Mouse (Mus musculus): ENCODE data around the gene Tmem258. TPM values are rescaled to one million over a fixed set of nuclear protein-coding genes. Genes with fewer than 3 reads are reported as not detected.

Tmem258 gene
- polyA plus RNA-seq, 1 experiment from 2014 or later, result 470 TPM

- H3K4me3 ChIP-seq (replicated peaks), result peak overlapping the region; percentile 82
- no peaks in the 10 kb centered on the region for H3K9me3 ChIP-seq
- peak overlapping the region; percentile 78 for H3K27ac ChIP-seq
- no peaks in the 10 kb centered on the region for H3K27me3 ChIP-seq (replicated peaks)
- peak overlapping the region; percentile 80 for H3K9ac ChIP-seq
- 2% methylated on average over 5 of the region's 5 CpGs for WGBS
- peak; percentile 43 for ATAC-seq
- H3K36me3 ChIP-seq, result peaks cover 29% of the 10 kb centered on the region
- H3K4me2 ChIP-seq (replicated peaks), result peak overlapping the region; percentile 80
- peaks cover 16% of the 10 kb centered on the region for H3K4me1 ChIP-seq (replicated peaks)
These were observed 795 bp downstream of the Tmem258 start for GRCm38 (mm10) chr19:10204616-10205001.

- H3K9me3 ChIP-seq, result no peaks in the 10 kb centered on the region
- no peak for ATAC-seq
- H3K4me2 ChIP-seq (replicated peaks), result peak overlapping the region; percentile 80
- peaks cover 28% of the 10 kb centered on the region for H3K36me3 ChIP-seq
- no peak overlapping the region for H3K9ac ChIP-seq
- peak overlapping the region; percentile 82; the same call in 1 of the 2 replicates for H3K4me3 ChIP-seq (replicated peaks)
- WGBS, result 64% methylated on average over 6 of the region's 6 CpGs
- peaks cover 16% of the 10 kb centered on the region for H3K4me1 ChIP-seq (replicated peaks)
- H3K27ac ChIP-seq, result no peak overlapping the region; the same call in 1 of the 2 replicates
- H3K27me3 ChIP-seq (replicated peaks), result no peaks in the 10 kb centered on the region
These were observed 1.2 kb downstream of the Tmem258 start for GRCm38 (mm10) chr19:10205051-10205450.

- no peak overlapping the region for H3K4me2 ChIP-seq (replicated peaks)
- no peak for ATAC-seq
- no peak overlapping the region for H3K27ac ChIP-seq
- H3K4me3 ChIP-seq (replicated peaks), result no peak overlapping the region
- H3K36me3 ChIP-seq, result peaks cover 35% of the 10 kb centered on the region
- H3K9ac ChIP-seq, result no peak overlapping the region
- H3K9me3 ChIP-seq, result no peaks in the 10 kb centered on the region
- 75% methylated on average over 3 of the region's 3 CpGs for WGBS
- H3K4me1 ChIP-seq (replicated peaks), result peaks cover 8% of the 10 kb centered on the region
- no peaks in the 10 kb centered on the region for H3K27me3 ChIP-seq (replicated peaks)
These were observed 5.0 kb downstream of the Tmem258 start for GRCm38 (mm10) chr19:10208851-10209250.

GRCm38 (mm10) chr19:10210885-10211284 is 7.1 kb downstream of the Tmem258 start:
- Histone ChIP-seq H3K4me3 (replicated peaks) (no peak overlapping the region), H3K9me3 (no peaks in the 10 kb centered on the region), H3K27me3 (replicated peaks) (no peaks in the 10 kb centered on the region), H3K4me2 (replicated peaks) (no peak overlapping the region), H3K9ac (no peak overlapping the region), H3K4me1 (replicated peaks) (no peaks in the 10 kb centered on the region), H3K36me3 (peaks cover 38% of the 10 kb centered on the region), H3K27ac (no peak overlapping the region)
- WGBS, result 79% methylated on average over 4 of the region's 4 CpGs
- no peak for ATAC-seq

GRCm38 (mm10) chr19:10213796-10214471 is 10.1 kb downstream of the Tmem258 start:
- Histone ChIP-seq H3K9me3 (no peaks in the 10 kb centered on the region), H3K4me3 (replicated peaks) (no peak overlapping the region), H3K4me2 (replicated peaks) (no peak overlapping the region), H3K9ac (no peak overlapping the region), H3K27ac (no peak overlapping the region), H3K4me1 (replicated peaks) (no peaks in the 10 kb centered on the region), H3K36me3 (peaks cover 28% of the 10 kb centered on the region), H3K27me3 (replicated peaks) (no peaks in the 10 kb centered on the region)
- 88% methylated on average over 10 of the region's 10 CpGs for WGBS
- ATAC-seq, result no peak

GRCm38 (mm10) chr19:10216101-10216500 is 12.3 kb downstream of the Tmem258 start:
- H3K4me3 ChIP-seq (replicated peaks), result no peak overlapping the region
- ATAC-seq, result no peak
- no peak overlapping the region for H3K27ac ChIP-seq
- peaks cover 4% of the 10 kb centered on the region for H3K4me1 ChIP-seq (replicated peaks)
- H3K9me3 ChIP-seq, result no peaks in the 10 kb centered on the region
- peaks cover 15% of the 10 kb centered on the region; the same call in 1 of the 2 replicates for H3K36me3 ChIP-seq
- H3K9ac ChIP-seq, result no peak overlapping the region
- no peaks in the 10 kb centered on the region for H3K27me3 ChIP-seq (replicated peaks)
- WGBS, result 63% methylated on average over 8 of the region's 8 CpGs
- no peak overlapping the region for H3K4me2 ChIP-seq (replicated peaks)

GRCm38 (mm10) chr19:10219108-10219507 is 15.3 kb downstream of the Tmem258 start:
- H3K36me3 ChIP-seq, result 0 out of 2 replicates have a peak, but pooled peaks cover under 1% of the 10 kb centered on the region
- H3K4me2 ChIP-seq (replicated peaks), result no peak overlapping the region
- H3K4me1 ChIP-seq (replicated peaks), result peaks cover 25% of the 10 kb centered on the region
- no peaks in the 10 kb centered on the region for H3K9me3 ChIP-seq
- ATAC-seq, result 0 out of 2 replicates have a peak, but pooled peaks have one; percentile 35
- H3K4me3 ChIP-seq (replicated peaks), result no peak overlapping the region
- 0 out of 2 replicates have a peak overlapping the region, but pooled peaks have one; percentile 40 for H3K27ac ChIP-seq
- H3K27me3 ChIP-seq (replicated peaks), result no peaks in the 10 kb centered on the region
- H3K9ac ChIP-seq, result no peak overlapping the region
- 36% methylated on average over 3 of the region's 3 CpGs for WGBS

- Histone ChIP-seq H3K27ac (0 out of 2 replicates have a peak overlapping the region, but pooled peaks have one; percentile 40), H3K9me3 (no peaks in the 10 kb centered on the region), H3K27me3 (replicated peaks) (no peaks in the 10 kb centered on the region), H3K9ac (no peak overlapping the region), H3K36me3 (no peaks in the 10 kb centered on the region), H3K4me1 (replicated peaks) (peaks cover 28% of the 10 kb centered on the region), H3K4me3 (replicated peaks) (no peak overlapping the region), H3K4me2 (replicated peaks) (no peak overlapping the region)
- WGBS, result 46% methylated on average over 6 of the region's 6 CpGs
- ATAC-seq, result peak; percentile 54
These were observed 15.8 kb downstream of the Tmem258 start for GRCm38 (mm10) chr19:10219593-10219992.

GRCm38 (mm10) chr19:10221585-10221984 is 17.8 kb downstream of the Tmem258 start:
- Histone ChIP-seq H3K4me2 (replicated peaks) (no peak overlapping the region), H3K27ac (peak overlapping the region; percentile 28), H3K27me3 (replicated peaks) (no peaks in the 10 kb centered on the region), H3K36me3 (no peaks in the 10 kb centered on the region), H3K4me3 (replicated peaks) (no peak overlapping the region), H3K9ac (no peak overlapping the region), H3K9me3 (no peaks in the 10 kb centered on the region), H3K4me1 (replicated peaks) (peaks cover 40% of the 10 kb centered on the region)
- 39% methylated on average over 4 of the region's 4 CpGs for WGBS
- ATAC-seq, result no peak

GRCm38 (mm10) chr19:10222656-10223055 is 18.8 kb downstream of the Tmem258 start:
- Histone ChIP-seq H3K9ac (no peak overlapping the region), H3K27me3 (replicated peaks) (no peaks in the 10 kb centered on the region), H3K9me3 (no peaks in the 10 kb centered on the region), H3K4me3 (replicated peaks) (no peak overlapping the region), H3K4me1 (replicated peaks) (peaks cover 40% of the 10 kb centered on the region), H3K36me3 (no peaks in the 10 kb centered on the region), H3K27ac (peak overlapping the region; percentile 48; the same call in 1 of the 2 replicates), H3K4me2 (replicated peaks) (peak overlapping the region; percentile 22; the same call in 1 of the 2 replicates)
- WGBS, result 24% methylated on average over 8 of the region's 8 CpGs
- peak; percentile 26; the same call in 1 of the 2 replicates for ATAC-seq

GRCm38 (mm10) chr19:10223561-10223960 is 19.7 kb downstream of the Tmem258 start:
- no peak for ATAC-seq
- no peaks in the 10 kb centered on the region for H3K27me3 ChIP-seq (replicated peaks)

GRCm38 (mm10) chr19:10224637-10225453 is 21.0 kb downstream of the Tmem258 start:
- WGBS, result 15% methylated on average over 25 of the region's 26 CpGs
- Histone ChIP-seq H3K4me3 (replicated peaks) (no peak overlapping the region), H3K9me3 (no peaks in the 10 kb centered on the region), H3K4me2 (replicated peaks) (peak overlapping the region; percentile 48), H3K9ac (peak overlapping the region; percentile 2; the same call in 1 of the 2 replicates), H3K36me3 (peaks cover 4% of the 10 kb centered on the region; the same call in 1 of the 2 replicates), H3K27me3 (replicated peaks) (no peaks in the 10 kb centered on the region), H3K27ac (peak overlapping the region; percentile 62), H3K4me1 (replicated peaks) (peaks cover 39% of the 10 kb centered on the region)
- ATAC-seq, result peak; percentile 20

More at GRCm38 (mm10) chr19:10223561-10223960, 19.7 kb downstream of the Tmem258 start:
- H3K4me1 ChIP-seq (replicated peaks), result peaks cover 40% of the 10 kb centered on the region
- 0 out of 2 replicates have a peak overlapping the region, but pooled peaks have one; percentile 48 for H3K27ac ChIP-seq
- H3K36me3 ChIP-seq, result no peaks in the 10 kb centered on the region
- no peak overlapping the region for H3K9ac ChIP-seq
- no peaks in the 10 kb centered on the region for H3K9me3 ChIP-seq
- H3K4me2 ChIP-seq (replicated peaks), result no peak overlapping the region
- no peak overlapping the region for H3K4me3 ChIP-seq (replicated peaks)
- WGBS, result 81% methylated on average over 4 of the region's 4 CpGs
